ENCODE assay signal across 12 mouse cellular contexts in genomic region chr14:8186278-8187045, GRCm38 (mm10). TPM values are rescaled to one million over a fixed set of nuclear protein-coding genes. Genes with fewer than 3 reads are reported as not detected.
DNase-seq lines count a peak whose midpoint lies in the region; ATAC-seq lines count a peak whose summit lies in the region.
"Had no signal": no experiment of that assay in that cellular context is flagged by ENCODE, and none has a peak within 500 bp of the region (broad histone marks: within the 10 kb centered on the region; RNA-seq: fewer than 3 reads in every experiment).

No protein-coding gene starts in this region.

- no peak overlapping the region for H3K4me3 ChIP-seq in forebrain, embryonic 14.5 days (ENCODE audit: low read depth, low read length)
- H3K4me3 ChIP-seq in forebrain, embryonic 10.5 days = no peak overlapping the region
- H3K4me3 ChIP-seq: erythroblast, embryonic 14.5 days; heart, embryonic 15.5 days had no signal

- H3K27me3 ChIP-seq in forebrain, embryonic 14.5 days (replicated peaks; ENCODE audit: control insufficient read depth, insufficient read depth, low read length) = no peaks in the 10 kb centered on the region
- H3K27me3 ChIP-seq in forebrain, embryonic 10.5 days (ENCODE audit: poor library complexity, severe bottlenecking) = no peaks in the 10 kb centered on the region
- H3K27me3 ChIP-seq: heart, embryonic 15.5 days; Patski had no signal

- ATAC-seq in forebrain, embryonic 14.5 days = no peak; the same call in 1 of the 2 replicates
- ATAC-seq in erythroid progenitor cell, adult 5-6 weeks (replicated peaks; ENCODE audit: low FRiP score, poor library complexity, severe bottlenecking) = no peak
- ATAC-seq: intestine, postnatal 0 days had no signal

- H3K36me3 ChIP-seq in forebrain, embryonic 14.5 days (ENCODE audit: control insufficient read depth, insufficient read depth, low read length) = no peaks in the 10 kb centered on the region
- H3K36me3 ChIP-seq in forebrain, embryonic 10.5 days (replicated peaks) = no peaks in the 10 kb centered on the region
- H3K36me3 ChIP-seq: heart, embryonic 15.5 days had no signal

- H3K9ac ChIP-seq in forebrain, embryonic 14.5 days (ENCODE audit: low read length) = no peak overlapping the region
- H3K9ac ChIP-seq: heart, embryonic 15.5 days had no signal

- H3K4me1 ChIP-seq in forebrain, embryonic 14.5 days (ENCODE audit: control insufficient read depth, insufficient read depth, low read length) = 0 out of 2 replicates have a peak, but pooled peaks cover 3% of the 10 kb centered on the region
- no peaks in the 10 kb centered on the region for H3K4me1 ChIP-seq in forebrain, embryonic 10.5 days
- H3K4me1 ChIP-seq: heart, embryonic 15.5 days had no signal

- 83% methylated on average over 6 of the region's 6 CpGs for WGBS in forebrain, embryonic 14.5 days
- 92% methylated on average over 6 of the region's 6 CpGs for WGBS in forebrain, embryonic 10.5 days

- H3K9me3 ChIP-seq in forebrain, embryonic 14.5 days (replicated peaks; ENCODE audit: control insufficient read depth, low read length) = no peaks in the 10 kb centered on the region
- H3K9me3 ChIP-seq in forebrain, embryonic 10.5 days = no peaks in the 10 kb centered on the region
- H3K9me3 ChIP-seq: heart, embryonic 15.5 days had no signal

- no peak overlapping the region for H3K4me2 ChIP-seq in forebrain, embryonic 14.5 days (ENCODE audit: low read length)
- H3K4me2 ChIP-seq: heart, embryonic 15.5 days had no signal

- peak; percentile 73 for DNase-seq in forebrain, embryonic 14.5 days (ENCODE audit: low spot score)
- no peak for DNase-seq in forebrain, embryonic 10.5 days (ENCODE audit: extremely low spot score, low spot score)
- peak; percentile 27 for DNase-seq in lung, postnatal 36 days
- no peak for DNase-seq in lung, postnatal 4 days
- DNase-seq in layer of hippocampus, adult 9-10 months (ENCODE audit: low spot score) = peak; percentile 66
- peak; percentile 96 for DNase-seq in telencephalon, adult 2 months (ENCODE audit: low read depth, low spot score)
- no peak for DNase-seq in cerebellum, adult 8-10 months

- H3K27ac ChIP-seq in forebrain, embryonic 14.5 days (ENCODE audit: low read depth, low read length) = no peak overlapping the region
- H3K27ac ChIP-seq in forebrain, embryonic 10.5 days = no peak overlapping the region
- H3K27ac ChIP-seq: heart, embryonic 15.5 days had no signal

RNA-seq across cellular contexts. Expression of gene Pdhb, which starts 13.6 kb away (rescaled TPM):
- 240 and 252 TPM in 2 replicates for polyA plus RNA-seq in forebrain, embryonic 14.5 days (2014; fragmentation: Nextera tagmentation; extraction: Ambion mirVana)
- 205 and 209 TPM in 2 replicates for polyA plus RNA-seq in forebrain, embryonic 10.5 days (2016; fragmentation: Nextera tagmentation; extraction: Ambion mirVana)
- 56.6 and 63.7 TPM in 2 replicates for total RNA-seq in erythroid progenitor cell, adult 5-6 weeks (2015; ENCODE audit: low replicate concordance)
- 86.1 and 123 TPM in 2 replicates for total RNA-seq in erythroid progenitor cell, adult 5-6 weeks (2017; ENCODE audit: low replicate concordance)

RNA-seq across cellular contexts. Expression of gene Kctd6, which starts 27.5 kb away (rescaled TPM):
- 7.0 and 8.4 TPM in 2 replicates for polyA plus RNA-seq in forebrain, embryonic 14.5 days (2014; fragmentation: Nextera tagmentation; extraction: Ambion mirVana)
- polyA plus RNA-seq in forebrain, embryonic 10.5 days (2016; fragmentation: Nextera tagmentation; extraction: Ambion mirVana) = 2.8 and 3.1 TPM in 2 replicates
- 2.5 and 8.8 TPM in 2 replicates for total RNA-seq in erythroid progenitor cell, adult 5-6 weeks (2015; ENCODE audit: low replicate concordance)
- total RNA-seq in erythroid progenitor cell, adult 5-6 weeks (2017; ENCODE audit: low replicate concordance) = 4.7 and 5.8 TPM in 2 replicates

Comparison
In these comparisons a context has a peak if more than half of its experiments do, and no peak if none do; other contexts are left out.
1. DNase-seq: peak in forebrain, embryonic 14.5 days (single experiment), lung, postnatal 36 days (single experiment), layer of hippocampus, adult 9-10 months (single experiment) and telencephalon, adult 2 months (single experiment); none in forebrain, embryonic 10.5 days (single experiment), lung, postnatal 4 days (0 of 2) and cerebellum, adult 8-10 months (single experiment).